Mouse (Mus musculus): ENCODE data around the gene Dnase2a.
"Not testable (repeated sequence)": the region's sequence is repeated elsewhere in the genome, so short reads cannot be mapped to it uniquely, and the experiment has no call there.

Gene Dnase2a

GRCm38 (mm10) chr8:84907979-84908378 is 381 bp upstream of the Dnase2a start:
- not testable (repeated sequence) for DNase-seq

DNA sequence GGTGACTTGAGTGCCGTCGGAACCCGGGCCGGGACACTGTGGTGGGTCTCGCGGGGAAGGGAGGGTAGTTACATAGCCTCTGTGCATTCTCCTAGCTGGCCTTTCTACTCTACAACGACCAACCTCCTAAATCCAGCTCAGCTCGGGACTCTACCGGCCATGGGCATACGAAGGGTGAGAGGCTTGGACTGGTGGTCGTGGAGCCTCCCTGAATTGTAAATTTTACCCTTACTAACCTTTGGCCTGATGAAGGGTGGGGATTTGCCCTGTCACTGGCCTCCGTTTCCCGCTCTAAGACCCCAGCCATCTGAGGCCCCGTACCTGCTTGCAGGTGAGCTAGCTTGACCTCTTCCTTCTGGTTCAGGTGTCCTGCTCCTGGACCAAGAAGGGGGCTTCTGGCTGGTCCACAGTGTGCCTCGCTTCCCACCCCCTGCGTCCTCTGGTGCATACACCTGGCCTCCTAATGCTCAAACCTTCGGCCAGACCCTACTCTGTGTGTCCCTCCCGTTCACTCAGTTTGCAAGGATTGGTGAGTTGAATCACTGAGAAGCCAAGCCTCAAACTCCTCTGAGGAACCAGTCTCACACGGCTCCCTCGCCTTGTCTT is 905 bp downstream of the Dnase2a start:
- DNase-seq: no peak

DNA sequence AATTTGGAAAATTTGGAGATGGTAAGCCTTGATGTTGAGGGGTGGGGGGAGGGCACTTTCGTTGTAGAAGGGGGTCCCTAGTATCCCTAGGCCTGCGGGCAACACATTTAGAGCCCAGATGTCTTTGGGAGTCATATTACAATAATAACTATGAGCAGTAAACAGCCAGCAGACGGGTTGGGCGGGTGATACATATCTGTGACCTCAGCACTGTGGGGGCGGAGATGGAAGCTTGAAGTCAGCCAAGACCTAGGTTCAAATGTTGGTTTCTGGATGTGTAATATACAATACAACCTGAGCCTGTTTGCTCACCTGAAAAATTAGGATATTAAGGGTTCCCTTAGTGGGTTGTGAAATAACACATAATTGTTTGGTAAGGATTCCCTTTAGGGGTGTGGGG is 1.6 kb downstream of the Dnase2a start:
- DNase-seq: no peak

- DNase-seq: no peak
Observed at GRCm38 (mm10) chr8:84910551-84910950, 2.2 kb downstream of the Dnase2a start.

DNA sequence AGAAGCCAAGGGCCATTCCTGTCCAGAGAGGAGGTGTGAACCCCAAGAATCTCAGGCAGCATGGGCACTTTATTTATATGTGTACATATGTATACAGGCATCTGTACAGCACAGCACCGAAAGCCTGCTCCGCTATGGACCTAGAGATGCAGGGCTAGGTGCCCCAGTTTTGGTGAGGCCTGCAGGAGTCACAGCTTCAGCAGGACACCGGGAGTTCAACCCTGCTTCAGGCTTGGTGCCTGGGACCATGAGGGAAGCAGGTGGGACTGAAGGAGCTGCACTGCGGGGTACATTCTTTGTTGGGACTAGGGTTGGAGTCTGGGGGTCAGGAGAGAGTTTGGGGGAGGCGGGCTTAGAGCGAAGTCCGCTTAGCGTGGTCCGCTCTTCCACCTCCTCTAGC is 3.5 kb downstream of the Dnase2a start:
- no peak for DNase-seq

DNA sequence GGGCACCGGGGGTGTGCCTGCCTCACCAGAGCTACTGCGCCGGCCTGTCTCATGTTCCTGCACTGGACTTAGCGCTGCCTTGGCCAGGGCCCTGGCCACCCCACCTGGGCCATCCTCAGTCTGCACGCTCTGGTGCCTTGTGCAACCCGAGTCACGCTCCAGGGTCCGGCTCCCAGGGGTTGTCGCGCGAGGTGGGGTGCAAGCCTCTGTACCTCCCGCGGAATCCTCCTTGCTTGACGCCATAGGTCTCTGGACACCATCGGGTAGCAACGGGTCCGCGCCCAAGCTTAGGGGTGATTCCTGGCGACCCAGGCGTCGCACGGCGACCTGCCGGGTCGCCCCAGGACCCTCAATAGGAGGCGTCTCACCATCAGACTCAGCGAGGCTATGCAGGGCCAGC is 4.0 kb downstream of the Dnase2a start:
- DNase-seq: no peak

- peak; percentile 81 for DNase-seq
Observed at GRCm38 (mm10) chr8:84912895-84913501, 4.6 kb downstream of the Dnase2a start.

GRCm38 (mm10) chr8:84913502-84913900 is 5.1 kb downstream of the Dnase2a start:
- DNase-seq: no peak

DNA sequence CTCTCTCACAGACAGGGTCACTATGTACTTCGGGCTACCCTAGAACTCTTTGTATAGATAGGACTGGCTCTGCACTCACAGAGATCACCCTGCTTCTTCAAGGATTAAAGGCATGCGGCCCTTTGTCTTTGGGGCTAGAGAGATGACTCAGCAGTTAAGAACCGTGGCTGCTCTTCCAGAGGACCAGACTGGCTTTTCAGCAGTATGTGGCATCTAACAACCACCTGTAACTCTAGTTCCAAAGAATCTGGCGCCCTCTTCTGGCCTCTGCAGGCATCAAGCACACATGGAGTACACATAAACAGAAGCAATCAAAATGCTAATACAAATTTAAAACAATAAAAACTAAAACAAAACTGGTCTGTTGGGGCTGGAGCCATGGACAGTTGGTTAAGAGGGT is 5.6 kb downstream of the Dnase2a start:
- peak; percentile 44 for DNase-seq

- no peak for DNase-seq
Observed at GRCm38 (mm10) chr8:84915269-84915668, 6.9 kb downstream of the Dnase2a start.

- DNase-seq: no peak
Observed at GRCm38 (mm10) chr8:84917781-84918180, 9.4 kb downstream of the Dnase2a start.

GRCm38 (mm10) chr8:84918646-84919045 is 10.3 kb downstream of the Dnase2a start:
- no peak for DNase-seq

DNA sequence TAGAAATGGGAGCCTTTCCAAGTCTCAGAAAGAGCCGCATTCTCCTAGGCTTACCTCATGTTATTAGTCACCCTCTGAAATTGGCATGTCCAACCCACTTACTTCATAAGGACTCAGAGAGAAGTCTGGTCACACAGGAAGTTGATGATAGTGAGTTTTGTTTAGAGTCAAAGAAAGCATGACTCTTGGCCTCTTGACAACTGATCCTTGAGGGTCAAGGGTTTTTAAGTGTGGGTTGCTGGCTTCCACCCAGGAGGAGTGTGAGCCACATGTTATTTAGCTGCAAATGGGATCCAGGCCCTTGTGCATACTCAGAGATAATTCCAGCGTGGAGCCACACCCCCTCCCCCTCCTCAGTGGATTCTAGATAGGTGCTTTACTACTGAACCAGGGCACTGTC is 13.2 kb downstream of the Dnase2a start:
- DNase-seq: no peak

DNA sequence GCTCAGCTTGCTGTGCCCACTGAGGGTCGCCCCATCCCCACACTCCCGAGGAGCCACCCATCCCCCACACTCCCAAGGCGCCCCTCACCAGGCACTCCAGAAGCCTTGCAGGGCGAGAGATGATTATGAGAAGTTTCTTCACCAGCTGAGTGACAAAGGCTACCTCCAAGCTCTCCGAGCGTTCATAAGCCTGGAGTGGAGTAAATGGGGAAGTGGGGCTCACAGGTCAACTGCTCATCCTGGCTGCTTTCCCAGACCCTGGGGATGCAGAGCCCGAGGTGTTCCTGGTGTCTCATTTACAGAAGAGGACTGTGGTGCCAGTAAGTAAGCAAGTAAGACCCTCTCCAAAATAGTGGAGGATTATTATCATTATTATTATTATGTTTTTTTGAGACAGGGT is 17.2 kb downstream of the Dnase2a start:
- no peak for DNase-seq

DNA sequence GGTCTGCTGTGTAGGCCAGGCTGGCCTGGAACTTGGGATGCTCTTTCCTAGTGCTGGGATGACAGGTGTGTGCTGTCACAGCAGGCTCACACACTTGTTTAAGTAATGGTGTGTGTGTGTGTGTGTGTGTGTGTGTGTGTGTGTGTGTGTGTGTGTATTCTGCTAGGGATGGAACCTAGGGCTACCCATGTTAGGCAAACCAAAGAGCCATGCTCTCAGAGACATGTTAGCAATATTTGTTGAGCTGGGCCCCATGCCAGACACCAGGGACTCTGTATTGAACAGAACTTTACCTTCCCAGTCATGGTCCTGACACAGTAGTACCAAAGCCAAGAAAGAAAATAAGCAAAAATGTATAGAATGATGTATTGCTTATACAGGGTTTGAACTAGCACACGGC is 19.2 kb downstream of the Dnase2a start:
- no peak for DNase-seq

- peak; percentile 59 for DNase-seq
Observed at GRCm38 (mm10) chr8:84928456-84929306, 20.3 kb downstream of the Dnase2a start.

- no peak for DNase-seq
Observed at GRCm38 (mm10) chr8:84930582-84930981, 22.2 kb downstream of the Dnase2a start.

DNA sequence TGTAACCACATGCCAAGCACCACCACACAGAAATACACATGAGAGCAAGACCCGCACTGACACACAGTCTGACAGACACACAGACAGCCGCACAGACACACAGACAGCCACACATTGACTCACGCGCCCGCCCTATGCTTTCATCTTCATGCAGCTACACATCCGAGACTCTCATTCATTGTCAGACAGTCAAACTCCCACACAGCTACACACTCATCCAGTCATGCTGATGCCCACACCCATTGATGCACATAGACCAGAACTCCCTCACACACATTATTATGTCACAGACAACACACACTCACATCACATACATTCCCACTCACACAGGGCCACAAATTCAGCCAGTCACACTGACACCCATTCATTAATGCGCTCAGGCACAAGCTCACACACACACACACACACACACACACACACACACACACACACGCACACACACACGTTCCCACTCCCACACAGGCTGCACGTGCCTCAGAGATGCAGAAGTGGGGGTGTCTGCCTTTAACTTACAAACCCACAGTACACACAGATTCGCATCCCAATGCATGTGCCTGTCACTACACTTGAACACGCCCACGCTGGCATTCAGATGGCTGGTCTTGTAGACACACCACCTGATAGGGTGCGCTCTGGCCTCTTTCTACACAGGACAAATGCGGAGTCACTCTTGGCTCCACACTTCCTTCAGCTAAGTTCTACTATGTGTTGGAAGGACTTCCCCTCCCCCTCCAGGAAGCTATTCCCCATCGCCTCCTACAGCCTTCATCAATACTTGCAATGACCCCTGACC is 25.6 kb downstream of the Dnase2a start:
- no peak for DNase-seq

- DNase-seq: no peak
Observed at GRCm38 (mm10) chr8:84934860-84935259, 26.5 kb downstream of the Dnase2a start.

DNA sequence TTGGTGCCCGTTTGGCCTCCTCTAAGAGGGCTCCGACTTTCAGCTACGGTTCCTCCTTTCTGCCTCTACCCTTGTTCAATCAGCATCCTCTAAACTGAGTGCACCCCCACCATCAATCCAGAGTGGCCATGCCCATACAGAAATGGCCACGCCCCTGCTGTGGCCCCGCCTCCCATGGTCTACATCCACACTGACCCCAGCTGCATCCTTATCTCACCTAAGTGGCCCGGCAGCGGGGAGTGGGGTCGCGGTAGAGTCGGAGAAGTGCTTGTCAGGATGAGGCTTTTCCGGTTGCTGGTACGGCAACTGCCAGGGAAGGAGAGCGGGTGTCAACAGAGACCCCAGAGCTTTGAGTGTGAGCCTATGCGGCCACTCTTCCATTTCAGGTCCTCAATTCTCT is 27.1 kb downstream of the Dnase2a start:
- no peak for DNase-seq

DNA sequence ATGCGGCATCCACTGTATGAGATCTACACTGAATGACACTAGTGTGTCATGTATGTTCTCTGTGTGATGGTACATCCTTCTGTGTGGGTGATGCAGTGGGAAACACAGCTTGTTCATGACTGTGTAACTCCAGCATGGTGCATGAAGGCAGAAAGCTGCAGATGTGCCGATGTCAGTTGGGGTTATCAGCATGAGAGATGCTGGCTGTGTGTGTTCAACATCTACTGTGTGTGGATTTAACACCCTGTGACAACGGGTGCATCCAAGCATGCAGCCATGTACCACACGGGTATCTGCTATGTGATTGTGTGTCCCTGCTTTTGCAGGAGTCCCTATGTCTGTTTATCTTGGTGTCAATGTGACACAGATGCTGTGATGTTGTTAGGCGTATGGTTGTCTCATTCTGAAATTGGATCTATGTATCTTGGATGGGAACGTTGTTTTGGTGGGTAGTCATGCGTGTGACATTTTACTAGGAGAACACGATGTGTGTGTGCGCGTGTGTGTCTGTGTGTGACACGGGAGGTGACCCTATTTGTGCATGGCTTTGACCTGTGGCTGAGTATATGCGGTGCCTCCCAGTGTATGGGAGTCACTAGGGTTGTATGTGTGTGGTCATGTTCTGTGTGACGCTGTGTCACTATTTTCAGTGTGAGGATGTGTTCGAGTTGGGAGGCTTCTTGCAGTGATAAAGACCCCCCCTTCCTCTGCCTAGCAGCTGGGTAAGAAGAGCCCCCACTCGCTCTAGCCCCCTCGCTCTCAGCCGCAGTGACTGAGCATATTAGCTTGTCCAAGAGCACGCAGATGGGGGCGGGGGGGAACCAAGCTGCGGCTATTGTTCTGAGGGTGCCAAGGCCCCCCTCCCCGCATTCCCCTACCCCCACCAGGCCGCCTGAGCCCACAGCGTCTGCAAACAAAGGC is 27.9 kb downstream of the Dnase2a start:
- DNase-seq: no peak

DNA sequence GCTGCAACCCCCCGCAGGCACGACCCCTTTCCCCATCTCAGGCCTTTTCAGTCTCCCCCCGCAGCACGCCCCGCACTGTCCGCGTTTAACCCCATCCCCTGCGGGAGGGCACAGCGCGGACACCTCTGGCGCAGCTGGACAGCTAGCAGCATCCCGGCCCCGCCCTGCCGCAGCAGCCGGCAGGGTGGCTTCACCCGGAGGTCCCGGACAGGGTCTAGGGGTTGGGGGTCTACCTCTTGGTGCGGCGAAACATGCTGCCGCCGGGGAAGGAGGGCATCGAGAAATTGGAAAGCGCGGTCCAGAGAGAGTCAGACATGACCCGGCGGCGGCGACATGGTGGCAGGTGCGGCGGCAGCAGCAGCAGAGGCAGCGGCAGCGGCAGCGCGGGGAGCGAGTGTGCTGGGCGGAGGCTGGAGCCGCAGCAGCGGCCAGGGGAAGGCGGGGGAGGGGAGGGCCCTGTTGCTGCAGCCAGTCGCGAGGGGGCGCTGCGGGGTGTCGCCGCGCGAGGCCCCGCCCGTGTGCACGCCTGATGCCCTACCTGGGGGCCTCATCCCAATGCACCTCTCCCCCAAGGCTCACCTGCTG is 28.7 kb downstream of the Dnase2a start, which contains the start of gene Mast1:
Mast1 (minus strand) TSS at position 398 of the 585 bp plus-strand sequence.
- peak; percentile 51 for DNase-seq
